Mouse (Mus musculus): ENCODE measurements at regions not wholly inside any gene's neighbourhood (a gene's known extent, or its start where the extent isn't known, plus 50 kb on each side); places are given as distances from the start of the nearest gene placed in this dataset.

- DNase-seq (ENCODE audit: low read depth, low spot score) = no peak
Measured at GRCm38 (mm10) chr9:61173548-61173947, 198.6 kb upstream of the Tle3 start.

- DNase-seq (ENCODE audit: low read depth, low spot score) = no peak
Measured at GRCm38 (mm10) chr9:61175381-61175780, 196.8 kb upstream of the Tle3 start.

GRCm38 (mm10) chr9:61176856-61177255, 195.3 kb upstream of the Tle3 start:
- no peak for DNase-seq (ENCODE audit: low read depth, low spot score)

- DNase-seq (ENCODE audit: low read depth, low spot score) = no peak
Measured at GRCm38 (mm10) chr9:61186541-61187420, 185.4 kb upstream of the Tle3 start.

GRCm38 (mm10) chr9:61187713-61188399, 184.3 kb upstream of the Tle3 start:
- no peak for DNase-seq (ENCODE audit: low read depth, low spot score)

- DNase-seq (ENCODE audit: low read depth, low spot score) = no peak
Measured at GRCm38 (mm10) chr9:61189295-61189694, 182.9 kb upstream of the Tle3 start.

- no peak for DNase-seq (ENCODE audit: low read depth, low spot score)
Measured at GRCm38 (mm10) chr9:61199077-61199753, 173.0 kb upstream of the Tle3 start.

- DNase-seq (ENCODE audit: low read depth, low spot score) = no peak
Measured at GRCm38 (mm10) chr9:61199891-61200290, 172.3 kb upstream of the Tle3 start.

- DNase-seq (ENCODE audit: low read depth, low spot score) = no peak
Measured at GRCm38 (mm10) chr9:61200295-61200955, 171.7 kb upstream of the Tle3 start.

- no peak for DNase-seq (ENCODE audit: low read depth, low spot score)
Measured at GRCm38 (mm10) chr9:61205049-61205448, 167.1 kb upstream of the Tle3 start.

- DNase-seq (ENCODE audit: low read depth, low spot score) = no peak
Measured at GRCm38 (mm10) chr9:61206725-61207365, 165.3 kb upstream of the Tle3 start.

- no peak for DNase-seq (ENCODE audit: low read depth, low spot score)
Measured at GRCm38 (mm10) chr9:61207423-61208150, 164.6 kb upstream of the Tle3 start.

GRCm38 (mm10) chr9:61211627-61212026, 160.5 kb upstream of the Tle3 start:
- DNase-seq (ENCODE audit: low read depth, low spot score) = no peak

- DNase-seq (ENCODE audit: low read depth, low spot score) = no peak
Measured at GRCm38 (mm10) chr9:61214943-61215342, 157.2 kb upstream of the Tle3 start.

- DNase-seq (ENCODE audit: low read depth, low spot score) = no peak
Measured at GRCm38 (mm10) chr9:61216012-61216770, 156.0 kb upstream of the Tle3 start.

GRCm38 (mm10) chr9:61220017-61220416, 152.1 kb upstream of the Tle3 start:
- DNase-seq (ENCODE audit: low read depth, low spot score) = no peak

- no peak for DNase-seq (ENCODE audit: low read depth, low spot score)
Measured at GRCm38 (mm10) chr9:61222212-61223003, 149.8 kb upstream of the Tle3 start.

GRCm38 (mm10) chr9:61225020-61225652, 147.0 kb upstream of the Tle3 start:
- no peak for DNase-seq (ENCODE audit: low read depth, low spot score)

- no peak for DNase-seq (ENCODE audit: low read depth, low spot score)
Measured at GRCm38 (mm10) chr9:61225882-61226281, 146.3 kb upstream of the Tle3 start.

Data from retina, adult 2 months (tissue).